Mouse (Mus musculus): ENCODE data around the gene Tenm4.

The Tenm4 gene

GRCm38 (mm10) chr7:96170924-96171595 is at the start of gene Tenm4:
Tenm4 (plus strand) TSS chr7:96171246.
- DNase-seq (ENCODE audit: low spot score) = no peak

GRCm38 (mm10) chr7:96130763-96131162 is 40.3 kb upstream of the Tenm4 start:
- DNase-seq (ENCODE audit: low spot score) = no peak

- no peak for DNase-seq (ENCODE audit: low spot score)
Measured at GRCm38 (mm10) chr7:96131175-96131574, 39.9 kb upstream of the Tenm4 start.

GRCm38 (mm10) chr7:96136497-96136961 is 34.5 kb upstream of the Tenm4 start:
- DNase-seq (ENCODE audit: low spot score) = no peak

- DNase-seq (ENCODE audit: low spot score) = no peak
Measured at GRCm38 (mm10) chr7:96141876-96142275, 29.2 kb upstream of the Tenm4 start.

- DNase-seq (ENCODE audit: low spot score) = no peak
Measured at GRCm38 (mm10) chr7:96142973-96143596, 28.0 kb upstream of the Tenm4 start.

GRCm38 (mm10) chr7:96147436-96147835 is 23.6 kb upstream of the Tenm4 start:
- DNase-seq (ENCODE audit: low spot score) = no peak

- DNase-seq (ENCODE audit: low spot score) = no peak
Measured at GRCm38 (mm10) chr7:96148191-96148590, 22.9 kb upstream of the Tenm4 start.

GRCm38 (mm10) chr7:96151277-96151676 is 19.8 kb upstream of the Tenm4 start:
- no peak for DNase-seq (ENCODE audit: low spot score)

GRCm38 (mm10) chr7:96151961-96152360 is 19.1 kb upstream of the Tenm4 start:
- DNase-seq (ENCODE audit: low spot score) = no peak

- DNase-seq (ENCODE audit: low spot score) = no peak
Measured at GRCm38 (mm10) chr7:96152431-96152830, 18.6 kb upstream of the Tenm4 start.

- DNase-seq (ENCODE audit: low spot score) = no peak
Measured at GRCm38 (mm10) chr7:96152924-96153359, 18.1 kb upstream of the Tenm4 start.

GRCm38 (mm10) chr7:96154025-96154424 is 17.0 kb upstream of the Tenm4 start:
- no peak for DNase-seq (ENCODE audit: low spot score)

- DNase-seq (ENCODE audit: low spot score) = no peak
Measured at GRCm38 (mm10) chr7:96156481-96157255, 14.4 kb upstream of the Tenm4 start.

- no peak for DNase-seq (ENCODE audit: low spot score)
Measured at GRCm38 (mm10) chr7:96164141-96164540, 6.9 kb upstream of the Tenm4 start.

GRCm38 (mm10) chr7:96168921-96169320 is 2.1 kb upstream of the Tenm4 start:
- DNase-seq (ENCODE audit: low spot score) = no peak

- DNase-seq (ENCODE audit: low spot score) = no peak
Measured at GRCm38 (mm10) chr7:96171596-96172563, 834 bp downstream of the Tenm4 start.

GRCm38 (mm10) chr7:96176781-96177180 is 5.7 kb downstream of the Tenm4 start:
- DNase-seq (ENCODE audit: low spot score) = no peak

GRCm38 (mm10) chr7:96181751-96182150 is 10.7 kb downstream of the Tenm4 start:
- DNase-seq (ENCODE audit: low spot score) = no peak

- no peak for DNase-seq (ENCODE audit: low spot score)
Measured at GRCm38 (mm10) chr7:96183195-96183594, 12.1 kb downstream of the Tenm4 start.

GRCm38 (mm10) chr7:96185411-96185810 is 14.4 kb downstream of the Tenm4 start:
- DNase-seq (ENCODE audit: low spot score) = no peak
